Mouse (Mus musculus): Measurements from ENCODE around the gene Adamts1. TPM values are rescaled to one million over a fixed set of nuclear protein-coding genes. Genes with fewer than 3 reads are reported as not detected.

The Adamts1 gene
- polyA plus RNA-seq, 1 experiment from 2014 or later: 11.0 TPM

DNA sequence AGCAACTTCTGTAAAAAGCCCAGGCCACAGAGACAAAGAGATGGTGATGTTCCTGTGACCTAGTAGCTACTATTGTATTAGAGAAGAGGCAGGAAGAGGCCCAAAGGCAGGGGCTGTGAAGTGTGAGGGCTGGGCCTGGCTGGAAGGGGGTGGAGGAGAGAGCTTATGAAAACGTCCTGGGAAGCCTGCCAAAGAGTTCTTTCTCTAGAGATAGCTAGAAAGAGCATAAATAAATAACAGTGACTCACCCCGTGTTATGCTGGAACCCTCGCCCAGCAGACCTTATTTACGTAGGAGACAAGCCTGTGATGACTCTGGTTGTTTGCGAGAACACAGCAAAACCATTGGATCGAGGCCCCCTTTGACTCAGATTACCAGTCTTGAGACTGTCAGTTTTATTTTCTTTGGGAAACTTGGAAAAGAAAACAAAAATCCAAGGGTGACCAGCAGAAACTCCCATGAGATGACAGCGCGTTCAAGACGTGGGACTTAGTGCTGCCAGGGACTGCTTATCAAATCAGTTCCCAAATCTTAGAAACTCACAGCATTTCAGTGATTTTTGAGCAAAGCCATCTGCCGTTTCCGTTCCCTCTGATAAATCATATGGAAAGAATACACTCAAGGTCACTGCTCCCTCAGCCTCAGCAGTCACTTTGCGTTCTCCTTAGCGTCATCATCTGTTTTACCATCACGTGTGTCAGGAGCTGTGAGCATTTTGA, 46.7 kb downstream of the Adamts1 start:
- Histone ChIP-seq H3K4me3 (ENCODE audit: low read depth, low read length) (no peak overlapping the region), H3K27me3 (ENCODE audit: control insufficient read depth, insufficient read depth, low read length) (no peaks in the 10 kb centered on the region), H3K9me3 (ENCODE audit: control insufficient read depth, low read length) (no peaks in the 10 kb centered on the region), H3K36me3 (ENCODE audit: control insufficient read depth, insufficient read depth, low read length) (no peaks in the 10 kb centered on the region), H3K27ac (ENCODE audit: low read depth, low read length) (no peak overlapping the region), H3K9ac (ENCODE audit: low read depth, low read length) (no peak overlapping the region), H3K4me1 (replicated peaks; ENCODE audit: control insufficient read depth, insufficient read depth, low read length) (no peaks in the 10 kb centered on the region), H3K4me2 (replicated peaks; ENCODE audit: low read depth, low read length) (no peak overlapping the region)
- no peak for ATAC-seq (ENCODE audit: low FRiP score)
- WGBS: 71% methylated on average over 14 of the region's 14 CpGs
- no peak for DNase-seq (ENCODE audit: low spot score)

DNA sequence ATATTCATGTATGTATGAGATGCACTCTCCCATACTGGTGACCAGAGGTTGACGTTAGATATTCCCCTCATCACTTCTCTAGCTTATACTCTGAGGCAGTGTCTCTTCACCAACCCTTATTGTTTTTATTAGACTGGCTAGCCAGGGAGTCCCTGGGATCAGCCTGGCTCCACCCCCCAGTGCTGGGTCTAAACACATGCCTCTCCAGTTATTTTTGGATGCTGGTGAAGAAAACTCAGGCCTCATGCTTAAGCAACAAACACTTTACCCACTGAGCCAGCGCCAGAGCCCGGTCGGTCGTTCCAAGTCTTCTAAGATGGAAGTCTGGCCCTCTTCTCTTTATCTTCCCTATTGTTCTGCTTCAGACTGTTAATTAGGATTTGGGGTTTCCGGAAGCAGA, 53.6 kb downstream of the Adamts1 start:
- no peaks in the 10 kb centered on the region for H3K4me1 ChIP-seq (replicated peaks; ENCODE audit: control insufficient read depth, insufficient read depth, low read length)
- H3K9ac ChIP-seq (ENCODE audit: low read depth, low read length): no peak overlapping the region
- DNase-seq (ENCODE audit: low spot score): no peak
- no peaks in the 10 kb centered on the region for H3K9me3 ChIP-seq (ENCODE audit: control insufficient read depth, low read length)
- no peak overlapping the region for H3K4me3 ChIP-seq (ENCODE audit: low read depth, low read length)
- no peak overlapping the region for H3K27ac ChIP-seq (ENCODE audit: low read depth, low read length)
- H3K27me3 ChIP-seq (ENCODE audit: control insufficient read depth, insufficient read depth, low read length): no peaks in the 10 kb centered on the region
- no peak overlapping the region for H3K4me2 ChIP-seq (replicated peaks; ENCODE audit: low read depth, low read length)
- no peak for ATAC-seq (ENCODE audit: low FRiP score)
- WGBS: 82% methylated on average over 6 of the region's 6 CpGs
- H3K36me3 ChIP-seq (ENCODE audit: control insufficient read depth, insufficient read depth, low read length): no peaks in the 10 kb centered on the region

DNA sequence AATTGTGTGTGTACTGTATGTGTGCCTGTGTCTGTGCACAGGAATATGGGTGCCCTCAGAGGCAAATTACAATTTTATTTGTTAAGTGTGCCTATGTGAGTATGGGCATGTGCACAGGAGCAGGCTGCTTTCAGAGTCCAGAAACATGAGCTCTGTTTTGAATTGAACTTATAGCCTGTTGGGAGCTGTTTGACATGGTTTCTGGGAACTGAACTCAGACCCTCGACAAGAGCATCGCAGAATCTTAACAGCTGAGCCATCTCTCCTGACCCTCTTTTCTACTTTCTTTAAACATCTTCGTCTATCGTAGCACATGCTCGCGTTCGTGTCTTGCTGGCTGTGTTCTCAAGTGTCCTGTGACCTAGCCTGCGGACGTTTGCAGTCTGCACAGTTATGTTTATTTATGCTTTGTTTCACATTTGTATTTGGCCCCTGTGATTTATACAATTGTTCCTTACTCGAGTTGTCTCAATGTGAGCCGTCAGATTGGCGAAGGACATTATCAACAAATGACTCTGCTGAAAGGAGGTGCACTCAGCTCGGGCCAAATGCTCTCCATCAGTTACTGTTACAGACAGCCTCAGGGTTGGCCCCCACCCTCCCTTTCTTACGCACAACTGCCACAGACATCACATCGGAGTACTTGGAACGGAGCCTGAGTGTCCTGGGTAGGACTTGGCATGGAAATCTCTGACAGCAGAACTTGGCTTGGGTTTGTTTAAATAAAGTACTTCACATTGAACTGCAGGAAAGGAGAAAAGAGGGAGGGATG, 55.1 kb downstream of the Adamts1 start:
- H3K4me2 ChIP-seq (replicated peaks; ENCODE audit: low read depth, low read length): no peak overlapping the region
- no peaks in the 10 kb centered on the region for H3K36me3 ChIP-seq (ENCODE audit: control insufficient read depth, insufficient read depth, low read length)
- no peaks in the 10 kb centered on the region for H3K4me1 ChIP-seq (replicated peaks; ENCODE audit: control insufficient read depth, insufficient read depth, low read length)
- H3K9me3 ChIP-seq (ENCODE audit: control insufficient read depth, low read length): no peaks in the 10 kb centered on the region
- no peak for ATAC-seq (ENCODE audit: low FRiP score)
- no peak overlapping the region for H3K27ac ChIP-seq (ENCODE audit: low read depth, low read length)
- DNase-seq (ENCODE audit: low spot score): no peak
- no peaks in the 10 kb centered on the region for H3K27me3 ChIP-seq (ENCODE audit: control insufficient read depth, insufficient read depth, low read length)
- WGBS: 78% methylated on average over 16 of the region's 16 CpGs
- H3K9ac ChIP-seq (ENCODE audit: low read depth, low read length): no peak overlapping the region
- no peak overlapping the region for H3K4me3 ChIP-seq (ENCODE audit: low read depth, low read length)

DNA sequence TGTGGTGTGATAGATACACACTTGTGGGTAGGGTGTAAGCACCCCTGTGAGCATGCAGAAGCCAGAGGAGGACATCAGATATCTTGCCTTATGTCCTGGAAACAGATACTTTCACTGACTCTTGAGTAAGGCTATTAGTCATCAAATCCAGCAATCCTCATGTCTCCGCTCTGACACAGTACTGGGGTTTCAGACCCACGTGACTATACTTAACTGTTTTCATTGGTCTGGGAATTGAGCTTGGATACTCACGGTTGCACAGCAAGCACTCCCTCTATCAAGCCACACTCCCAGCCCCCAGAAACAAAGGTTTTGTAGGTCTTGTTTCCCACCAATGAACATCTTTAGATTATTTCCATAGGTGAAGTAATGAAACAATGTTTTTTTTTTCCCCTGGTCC, 56.5 kb downstream of the Adamts1 start:
- H3K4me2 ChIP-seq (replicated peaks; ENCODE audit: low read depth, low read length): no peak overlapping the region
- no peaks in the 10 kb centered on the region for H3K9me3 ChIP-seq (ENCODE audit: control insufficient read depth, low read length)
- ATAC-seq (ENCODE audit: low FRiP score): no peak
- H3K9ac ChIP-seq (ENCODE audit: low read depth, low read length): no peak overlapping the region
- H3K4me3 ChIP-seq (ENCODE audit: low read depth, low read length): no peak overlapping the region
- DNase-seq (ENCODE audit: low spot score): no peak
- H3K36me3 ChIP-seq (ENCODE audit: control insufficient read depth, insufficient read depth, low read length): no peaks in the 10 kb centered on the region
- H3K4me1 ChIP-seq (replicated peaks; ENCODE audit: control insufficient read depth, insufficient read depth, low read length): no peaks in the 10 kb centered on the region
- 81% methylated on average over 3 of the region's 3 CpGs for WGBS
- H3K27ac ChIP-seq (ENCODE audit: low read depth, low read length): no peak overlapping the region
- no peaks in the 10 kb centered on the region for H3K27me3 ChIP-seq (ENCODE audit: control insufficient read depth, insufficient read depth, low read length)

Other genes starting within 250 kb of the Adamts1 start
- gene Cyyr1, start 249.7 kb downstream of the Adamts1 start, polyA plus RNA-seq (2014; fragmentation: Nextera tagmentation; extraction: Ambion mirVana): 3.6 and 6.2 TPM in 2 replicates
- gene Adamts5, start 98.7 kb upstream of the Adamts1 start, polyA plus RNA-seq (2014; fragmentation: Nextera tagmentation; extraction: Ambion mirVana): 1.1 and 1.3 TPM in 2 replicates